Mouse (Mus musculus) CD8-positive naive resting alpha-beta T cell, adult 2 months (primary cell): ENCODE results near the gene Ttc41.
"Not testable (repeated sequence)": the region's sequence is repeated elsewhere in the genome, so short reads cannot be mapped to it uniquely, and the experiment has no call there.

ENCODE experiments used
- DNase-seq, 2 experiments: peaks; one replicate each; pipeline ENCODE4 v3.0.0; 2022; ENCODE audit warnings: low read depth in 2 of 2, low spot score in 2 of 2

Ttc41 gene

DNA sequence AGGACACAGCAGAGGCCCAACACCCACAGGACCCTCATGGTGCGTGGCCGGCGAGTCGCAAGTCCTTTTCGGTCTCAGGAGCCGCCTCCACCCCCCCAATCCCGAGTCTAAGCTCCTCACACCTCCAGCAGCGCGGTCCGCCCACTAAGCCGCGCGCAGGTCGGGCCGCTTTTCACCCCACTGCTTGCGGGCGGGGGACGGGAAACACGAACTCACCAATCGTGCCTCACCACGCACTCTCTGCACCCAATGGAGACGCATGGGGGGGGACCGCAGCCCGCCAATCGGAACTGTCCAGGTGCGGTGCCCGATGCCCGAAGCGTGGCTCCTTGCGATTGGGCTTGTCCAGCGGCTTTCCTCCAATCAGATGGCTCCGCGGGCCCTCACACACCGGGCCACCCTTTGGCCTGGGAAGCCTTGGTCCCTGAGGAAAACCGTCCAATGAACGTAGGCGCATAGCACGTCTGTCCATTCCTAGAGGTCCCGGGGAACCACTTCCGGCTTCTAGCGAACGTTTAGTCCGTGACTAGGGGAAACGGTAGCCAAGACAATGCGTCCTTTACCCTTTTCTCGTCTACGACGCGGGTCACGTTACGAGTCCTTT lies at the start of gene Ttc41, which contains the start of gene Hsp90b1:
Gene Ttc41 (plus strand): TSS at position 494 of the 604 bp plus-strand sequence.
Gene Hsp90b1 (minus strand): TSS at position 192 of the 604 bp plus-strand sequence.
- peak; percentile 97 for DNase-seq

DNA sequence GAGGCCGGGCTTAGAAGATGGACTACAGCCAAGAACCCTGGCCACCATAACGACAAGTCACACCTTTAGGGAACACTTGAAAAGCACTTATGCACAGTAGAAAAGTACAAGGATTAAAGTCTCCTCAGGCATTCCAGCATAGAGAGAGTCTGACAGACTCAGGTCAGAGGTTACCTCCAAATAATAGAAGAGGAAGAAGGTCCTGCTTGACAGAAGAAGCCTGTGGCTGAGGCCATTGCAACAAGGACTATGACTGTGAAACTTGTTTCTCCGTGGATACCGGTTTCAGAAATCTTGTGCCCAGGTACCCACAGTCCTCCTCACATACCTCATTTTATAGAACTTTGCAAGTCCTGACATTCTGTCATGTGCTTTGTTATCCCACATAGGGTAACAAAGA lies 35.1 kb upstream of the Ttc41 start:
- DNase-seq, result not testable (repeated sequence)

DNA sequence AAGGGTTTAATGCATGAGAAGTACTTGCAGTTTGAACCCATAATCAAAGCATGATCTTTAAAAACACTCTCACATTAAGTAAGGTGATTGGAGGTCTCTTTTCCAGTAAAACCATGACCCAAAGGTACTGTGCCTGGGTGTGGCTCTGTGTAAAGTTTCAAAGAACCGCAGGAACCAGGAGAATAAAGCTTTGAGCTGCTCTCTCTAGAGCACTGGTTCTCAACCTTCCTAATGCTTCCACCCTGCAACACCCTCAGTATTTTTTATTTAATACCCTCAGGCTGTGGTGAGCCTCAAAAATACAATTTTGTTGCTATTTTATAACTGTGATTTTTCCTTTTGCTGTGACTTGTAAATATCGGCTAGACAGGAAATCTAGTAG lies 20.8 kb upstream of the Ttc41 start:
- DNase-seq, result not testable (repeated sequence)

DNA sequence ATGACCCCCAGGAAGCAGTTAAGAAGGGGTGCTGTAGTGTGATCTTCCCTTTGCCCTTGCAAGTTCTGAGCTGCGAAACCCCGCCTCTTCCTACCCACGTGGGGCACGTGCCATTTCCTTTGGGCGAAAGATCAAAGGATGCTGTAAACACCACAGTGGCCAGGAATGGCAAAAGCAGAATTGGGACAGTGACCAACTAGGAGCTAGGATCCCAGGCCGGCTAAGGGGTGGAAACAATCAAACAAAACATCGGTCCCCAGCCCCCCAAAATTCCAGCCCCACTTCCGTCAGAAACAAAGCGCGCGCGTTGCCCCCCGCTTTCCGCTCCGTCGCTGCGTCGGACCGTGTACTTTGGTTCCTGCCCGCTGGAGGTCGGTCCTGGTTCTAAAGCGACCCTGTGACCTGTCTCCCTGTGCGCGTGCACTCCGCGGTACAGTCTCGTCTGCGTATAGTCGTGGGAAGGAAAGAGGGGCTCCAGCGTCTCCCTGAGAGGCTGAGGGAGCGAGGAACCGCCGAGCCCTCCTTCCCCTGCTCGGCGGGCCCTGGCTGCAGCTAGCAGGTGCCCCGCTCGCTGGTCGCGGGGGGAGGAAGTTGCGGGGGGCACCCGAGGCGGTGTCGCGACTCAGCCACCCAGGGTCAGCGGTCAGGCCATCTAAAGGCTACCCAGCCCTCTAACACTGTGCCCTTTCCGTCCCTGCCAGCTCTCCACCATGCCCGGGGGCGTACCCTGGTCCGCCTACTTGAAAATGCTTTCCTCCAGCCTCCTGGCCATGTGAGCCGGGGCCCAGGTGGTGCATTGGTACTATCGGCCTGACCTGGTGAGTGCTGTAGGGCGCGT lies 20.2 kb upstream of the Ttc41 start:
- DNase-seq, result peak; percentile 75 to 84

DNA sequence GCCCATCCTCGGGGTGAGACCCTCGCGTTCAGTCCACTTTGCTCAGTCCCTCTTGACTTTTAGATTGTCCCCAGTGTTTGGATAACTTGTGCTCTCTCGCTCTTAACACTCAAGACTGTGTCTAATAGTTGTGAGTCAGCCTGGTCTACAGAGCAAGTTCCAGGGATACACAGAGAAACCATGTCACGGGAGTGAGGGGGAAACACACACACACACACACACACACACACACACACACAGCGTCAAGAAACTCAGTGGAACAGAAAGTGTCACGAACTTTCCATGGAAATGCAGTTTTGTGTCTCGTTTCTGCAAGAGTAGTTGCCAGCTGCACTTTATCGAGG lies 19.6 kb upstream of the Ttc41 start:
- DNase-seq, result not testable (repeated sequence)

DNA sequence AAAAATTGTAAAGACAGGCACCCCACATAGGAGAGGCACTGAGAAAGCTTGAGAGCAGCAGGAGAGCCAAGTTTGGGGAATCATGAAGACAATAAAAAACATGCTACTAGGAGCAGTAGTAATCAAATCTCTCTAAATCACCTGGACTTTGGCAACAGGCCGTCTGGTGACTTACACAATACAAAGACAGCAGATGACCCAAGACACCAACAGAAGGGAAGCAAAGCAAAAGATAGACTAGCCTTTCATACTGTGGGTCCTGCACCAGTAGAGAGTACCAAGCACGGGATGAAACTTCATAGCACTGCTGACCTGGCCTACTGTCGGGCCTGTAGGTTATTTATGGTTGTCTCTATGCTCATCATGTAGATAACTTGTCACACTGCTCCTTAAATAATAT lies 5.4 kb upstream of the Ttc41 start:
- DNase-seq, result no peak

DNA sequence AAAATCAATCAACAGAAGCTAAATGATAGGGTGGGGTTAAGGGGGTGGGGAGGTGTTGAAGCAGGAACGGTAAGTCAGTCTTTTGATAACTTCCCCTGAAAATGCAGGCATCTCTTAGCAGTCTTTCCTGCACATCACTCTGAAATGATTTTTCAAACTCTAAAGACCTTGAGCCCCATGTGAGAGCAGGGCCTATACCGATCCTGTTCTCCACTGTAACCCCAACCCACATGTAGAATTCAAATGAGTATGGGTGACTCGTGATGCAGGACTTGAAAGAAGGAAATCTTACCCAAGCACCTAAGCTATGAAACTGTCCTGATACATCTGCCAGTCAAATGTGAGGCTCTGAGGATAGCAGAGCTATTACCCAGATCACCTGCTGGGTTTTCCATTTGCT lies 4.6 kb upstream of the Ttc41 start:
- no peak for DNase-seq

DNA sequence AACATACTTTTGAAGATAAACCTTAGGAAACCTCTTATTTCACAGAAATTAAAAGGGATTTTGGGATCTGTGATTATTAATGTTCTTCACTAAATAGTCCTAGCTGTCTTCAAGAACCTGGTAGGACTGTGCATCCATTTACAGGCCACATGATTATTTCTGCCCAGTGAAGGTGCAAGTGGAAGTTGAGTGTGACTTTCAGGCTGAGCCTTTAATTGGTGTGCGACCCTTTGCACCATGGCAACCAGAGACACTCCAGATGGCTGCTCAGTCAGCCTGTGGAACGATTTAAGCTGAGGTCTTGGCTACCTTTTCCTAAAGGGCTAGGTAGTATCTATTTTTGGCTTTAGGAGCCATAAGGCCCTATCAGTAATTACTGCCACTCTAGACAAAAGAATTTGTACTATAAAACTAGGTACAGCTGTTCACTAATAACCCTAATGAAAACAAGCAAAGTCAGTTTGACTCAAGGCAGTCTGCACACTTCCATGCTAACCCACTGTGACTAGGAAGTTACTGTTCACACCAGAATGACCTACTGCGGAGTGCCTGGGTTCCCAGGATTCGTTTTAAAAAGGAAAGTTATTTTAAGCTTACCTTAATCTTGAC lies 3.2 kb upstream of the Ttc41 start:
- DNase-seq, result no peak

DNA sequence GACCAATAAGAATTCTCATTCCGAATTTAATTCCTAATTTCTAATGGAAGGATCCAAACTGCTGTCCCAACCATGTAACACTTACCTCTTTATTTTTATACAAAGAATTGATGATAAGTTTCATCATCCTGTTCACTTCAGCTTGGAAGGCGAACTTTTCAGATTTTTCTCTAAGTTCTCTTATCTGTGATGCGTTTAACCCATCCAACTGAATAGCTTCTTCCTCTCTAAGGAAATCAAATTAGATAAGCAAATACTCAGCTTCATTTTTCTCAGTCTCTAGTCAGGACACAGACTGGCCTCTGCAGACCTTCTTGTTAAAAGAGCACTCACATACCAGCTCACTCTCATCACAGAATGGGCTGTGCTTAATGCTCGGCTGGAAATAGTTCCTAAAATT lies 2.2 kb upstream of the Ttc41 start:
- DNase-seq, result no peak

DNA sequence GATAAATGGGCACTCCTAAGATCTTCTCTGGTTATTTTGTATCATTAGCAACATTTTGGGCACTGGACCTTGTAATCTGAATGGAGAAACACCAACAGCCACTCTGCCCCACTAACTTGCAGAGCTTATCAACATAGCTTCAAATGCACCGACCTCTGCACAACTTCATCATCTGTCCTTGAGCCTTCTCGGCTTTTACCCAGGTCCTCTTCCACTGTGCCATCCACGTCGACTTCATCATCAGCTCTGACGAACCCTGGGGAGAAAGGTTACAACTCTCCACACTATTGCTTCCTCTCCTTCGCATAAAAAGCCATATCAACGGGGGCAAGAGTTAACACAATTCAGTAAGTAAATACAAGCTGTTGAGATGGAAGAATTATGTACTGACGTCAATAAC lies 1.5 kb upstream of the Ttc41 start:
- no peak for DNase-seq

DNA sequence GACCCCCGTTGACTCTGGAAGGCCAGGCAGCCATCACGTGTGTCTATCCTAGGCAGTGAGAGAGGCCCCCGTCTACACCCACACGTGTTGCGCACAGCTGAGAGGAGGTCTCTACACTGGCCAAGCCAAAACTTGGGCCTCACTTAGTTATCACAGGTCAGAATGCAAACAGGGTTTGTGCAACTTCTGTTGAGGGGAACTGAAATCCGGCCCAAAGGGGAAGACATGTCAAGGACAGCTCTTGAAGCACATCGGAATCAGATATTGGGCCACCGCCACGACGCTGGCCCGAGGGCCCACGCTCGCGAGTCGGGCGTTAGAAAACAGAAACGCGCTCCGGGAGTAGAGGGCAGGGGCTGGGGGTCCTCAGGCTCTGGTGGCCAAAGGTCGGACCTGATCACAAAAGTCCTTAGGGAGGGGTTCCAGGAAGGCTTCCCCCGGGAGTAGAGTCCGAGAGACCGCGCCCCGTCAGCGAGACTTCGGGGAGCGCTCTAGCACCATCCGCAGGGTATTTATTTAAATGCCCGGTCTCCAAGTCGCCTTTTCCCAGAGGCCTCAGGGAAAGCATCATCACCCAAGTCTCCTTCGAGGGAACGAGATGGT lies 921 bp upstream of the Ttc41 start:
- peak in 1 of 2 experiments; percentile 19 for DNase-seq

DNA sequence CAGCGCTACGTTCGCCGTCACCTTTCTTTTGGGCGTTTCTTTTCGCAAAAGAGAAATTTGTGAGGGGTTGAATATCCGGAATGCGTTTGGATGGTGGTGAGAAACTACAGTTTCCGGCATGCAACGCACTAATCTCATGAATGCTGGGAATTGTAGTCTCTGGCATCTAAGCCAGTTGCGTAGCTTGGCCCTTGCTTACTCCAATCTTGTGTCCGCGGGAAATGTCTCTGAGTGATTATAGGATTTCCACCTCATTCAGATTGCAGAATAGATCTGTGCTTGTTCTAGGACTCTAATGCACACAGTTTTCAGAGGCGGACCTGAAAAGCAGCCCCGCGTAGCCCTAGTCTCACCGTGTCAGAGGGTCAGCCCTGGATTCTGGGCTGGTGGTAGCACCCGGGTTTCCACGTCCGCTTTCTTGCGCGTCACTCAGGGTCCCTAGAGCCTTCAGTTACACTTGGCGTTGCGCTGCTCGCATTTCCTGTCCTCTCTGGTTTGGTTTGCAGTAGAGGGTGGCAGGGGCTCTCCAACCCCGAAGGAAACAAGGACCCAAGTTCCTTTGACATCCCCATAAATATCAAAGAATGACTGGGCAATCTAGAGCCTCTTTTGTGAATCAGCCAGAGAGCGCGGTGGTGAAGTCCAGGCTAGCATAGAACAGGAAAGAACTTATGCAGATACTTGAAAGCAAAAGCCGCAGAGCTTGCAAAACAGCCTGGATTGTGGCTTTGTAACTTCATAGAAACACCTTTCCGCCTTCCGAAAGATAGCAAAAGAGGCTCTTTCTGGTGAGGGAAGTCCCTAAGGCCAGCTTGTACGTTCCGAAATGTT lies 526 bp downstream of the Ttc41 start:
- peak; percentile 62 to 78 for DNase-seq

DNA sequence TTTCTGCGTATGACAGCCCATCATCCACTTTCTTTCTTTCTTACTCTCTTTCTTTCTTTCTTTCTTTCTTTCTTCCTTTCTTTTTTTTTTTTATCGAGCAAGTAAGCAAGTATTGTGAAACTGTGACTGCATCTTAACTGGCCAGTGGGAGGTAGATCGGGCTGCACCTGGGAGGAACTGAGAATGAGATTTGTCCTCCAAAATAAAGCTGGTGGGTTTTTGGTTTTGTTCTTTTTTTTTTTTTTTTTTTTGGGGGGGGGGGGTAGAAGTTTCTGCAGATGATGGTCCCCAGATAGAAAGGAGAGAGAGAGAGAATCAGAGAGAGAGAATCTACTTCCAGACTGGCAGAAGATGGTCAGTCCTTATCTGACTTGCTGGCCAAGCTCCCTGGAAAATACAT lies 1.5 kb downstream of the Ttc41 start:
- DNase-seq, result no peak

DNA sequence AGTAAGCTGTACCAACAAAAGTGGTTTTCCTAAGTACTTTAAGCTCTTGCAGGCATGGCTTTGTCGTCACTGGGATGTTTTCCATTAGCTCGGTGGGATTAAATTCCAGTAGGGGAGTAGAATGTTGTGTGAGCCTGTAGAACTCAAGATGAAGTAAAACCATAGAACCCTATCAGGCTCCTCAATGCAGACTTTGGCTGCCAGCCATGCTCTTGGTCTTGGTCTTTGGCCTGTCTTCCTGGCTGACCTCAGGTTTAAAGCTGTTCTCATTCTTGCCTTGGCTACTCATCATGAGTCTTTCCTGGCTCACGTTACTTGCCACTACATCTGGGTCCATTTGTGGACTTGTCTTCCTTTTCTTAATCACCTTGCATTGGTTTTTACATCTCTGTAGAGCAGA lies 6.5 kb downstream of the Ttc41 start:
- DNase-seq, result no peak

DNA sequence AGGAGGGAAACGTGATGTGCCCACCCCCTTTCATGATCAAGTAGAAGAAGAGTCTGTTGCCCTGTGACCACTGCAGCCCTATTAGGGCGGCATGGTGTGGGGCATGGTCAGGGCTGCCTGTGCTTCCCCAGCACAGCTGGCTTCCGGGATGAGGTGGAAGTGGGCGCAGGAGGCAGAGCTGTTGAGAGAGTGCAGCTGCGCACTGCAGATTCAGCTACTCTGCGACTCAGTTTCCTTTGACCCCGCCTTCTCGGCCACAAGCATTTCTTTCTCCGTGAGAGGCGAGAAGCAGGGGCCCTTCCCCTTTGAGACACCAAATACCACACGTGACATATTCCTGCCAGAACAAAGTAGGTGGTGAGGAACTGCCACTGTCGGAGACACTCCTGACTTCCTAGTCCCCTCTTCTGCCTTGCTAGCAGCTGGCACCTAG lies 22.0 kb downstream of the Ttc41 start:
- peak; percentile 57 to 59 for DNase-seq

DNA sequence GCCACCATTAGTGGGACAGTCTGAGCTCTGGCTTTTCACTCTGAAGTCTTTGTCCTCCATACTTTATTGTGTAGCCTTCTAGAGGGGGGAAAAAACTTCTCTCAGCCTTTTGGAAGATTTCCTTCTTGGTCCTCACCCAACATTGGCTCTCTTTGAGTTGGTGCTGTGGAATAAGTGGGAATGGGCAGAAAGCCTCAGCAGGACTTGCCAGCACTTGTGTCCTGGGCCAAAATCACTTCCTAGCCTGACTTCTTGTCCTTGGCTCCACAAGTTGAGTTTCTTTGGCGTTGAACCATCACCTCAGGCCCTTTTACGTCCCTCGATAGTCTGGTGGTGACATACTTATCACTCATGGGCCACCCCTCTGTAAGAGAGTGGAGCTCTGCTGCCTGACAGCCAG lies 22.6 kb downstream of the Ttc41 start:
- DNase-seq, result no peak

DNA sequence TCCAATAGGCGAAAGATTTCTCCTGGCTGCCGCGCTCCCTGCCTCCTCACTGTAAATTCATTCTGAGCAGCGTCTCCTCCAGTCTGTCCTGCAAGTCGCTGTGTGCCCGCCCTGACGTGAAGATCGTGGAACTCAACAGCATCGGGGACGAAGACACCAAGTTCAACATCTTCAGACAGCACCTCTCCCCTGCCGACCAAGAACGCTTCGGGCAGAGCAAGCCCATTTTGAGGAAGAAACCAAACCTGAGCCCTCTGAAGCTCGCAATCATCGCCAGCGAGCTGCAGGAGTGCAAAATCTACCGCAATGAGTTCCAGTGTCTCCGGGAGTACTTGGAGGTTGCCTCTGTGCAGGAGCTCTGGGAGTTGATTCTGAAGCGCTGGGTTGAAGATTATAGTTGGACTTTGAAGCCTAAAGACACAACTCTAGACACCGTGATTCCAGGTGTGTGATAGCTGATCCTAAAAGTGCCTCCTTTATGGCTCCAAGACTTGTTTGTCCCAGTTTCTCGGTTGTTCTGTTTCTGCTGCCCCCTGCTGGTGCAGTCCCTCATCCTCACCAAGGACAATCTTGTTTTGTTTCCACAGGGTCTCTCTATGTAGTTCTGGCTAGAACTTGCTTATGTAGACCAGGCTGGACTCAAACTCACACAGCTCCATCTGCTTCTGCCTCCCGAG lies 25.4 kb downstream of the Ttc41 start:
- peak; percentile 80 to 85 for DNase-seq

DNA sequence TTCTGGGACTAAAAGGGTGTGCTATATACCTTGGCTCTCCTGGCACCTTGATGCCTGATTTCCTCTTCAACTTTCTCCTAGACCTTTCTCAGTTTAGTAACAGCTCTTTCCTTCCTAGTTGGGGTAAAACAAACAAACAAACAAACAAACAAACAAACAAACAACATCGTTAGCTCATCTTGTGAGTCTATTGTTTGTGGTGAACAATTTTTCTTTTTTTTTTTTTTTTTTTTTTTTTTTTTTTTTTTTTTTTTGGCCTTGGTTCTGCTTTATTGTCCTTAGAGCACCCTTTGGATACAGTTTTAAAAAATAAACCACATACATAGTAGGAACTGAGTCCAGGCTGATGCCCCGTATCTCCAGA lies 25.9 kb downstream of the Ttc41 start:
- no peak for DNase-seq

DNA sequence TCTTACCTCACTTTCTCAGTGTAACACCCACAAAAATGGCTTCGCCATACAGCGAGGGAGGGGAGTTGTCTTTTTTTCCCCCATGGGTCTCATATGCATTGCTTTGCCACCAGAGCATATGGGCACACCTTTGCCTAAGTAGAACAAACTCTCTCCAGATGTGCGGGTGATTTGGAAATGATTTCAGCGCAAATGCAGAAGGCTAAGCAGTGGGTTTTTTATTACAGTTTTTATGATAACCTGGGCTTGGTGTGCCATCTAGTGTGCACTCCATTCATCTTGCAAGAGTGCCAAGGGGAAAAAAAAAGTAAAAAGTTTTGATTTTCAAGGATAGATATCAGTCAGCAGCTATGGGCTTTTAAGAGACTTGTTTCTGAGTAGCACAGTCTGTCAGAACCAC lies 29.4 kb downstream of the Ttc41 start:
- DNase-seq, result no peak

DNA sequence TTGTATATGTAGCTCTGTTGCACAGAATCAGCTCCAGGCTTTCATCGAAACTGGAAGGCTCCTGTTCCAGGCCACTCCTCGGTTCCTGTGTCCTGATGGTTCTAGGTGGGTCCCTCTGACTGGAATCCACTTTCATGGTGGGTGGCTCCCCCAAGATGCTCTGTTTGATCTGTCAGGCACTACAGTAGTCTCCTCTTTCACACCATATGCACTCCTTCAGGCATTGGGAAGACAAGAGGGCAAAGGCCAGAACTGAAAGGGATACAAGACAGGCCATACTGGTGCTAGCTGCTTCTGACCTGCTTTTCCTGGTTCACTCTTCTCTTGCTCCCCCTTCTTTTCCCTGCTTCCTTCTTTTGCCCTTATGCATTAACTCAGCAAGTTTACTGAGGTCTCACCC lies 37.3 kb downstream of the Ttc41 start:
- DNase-seq, result no peak

DNA sequence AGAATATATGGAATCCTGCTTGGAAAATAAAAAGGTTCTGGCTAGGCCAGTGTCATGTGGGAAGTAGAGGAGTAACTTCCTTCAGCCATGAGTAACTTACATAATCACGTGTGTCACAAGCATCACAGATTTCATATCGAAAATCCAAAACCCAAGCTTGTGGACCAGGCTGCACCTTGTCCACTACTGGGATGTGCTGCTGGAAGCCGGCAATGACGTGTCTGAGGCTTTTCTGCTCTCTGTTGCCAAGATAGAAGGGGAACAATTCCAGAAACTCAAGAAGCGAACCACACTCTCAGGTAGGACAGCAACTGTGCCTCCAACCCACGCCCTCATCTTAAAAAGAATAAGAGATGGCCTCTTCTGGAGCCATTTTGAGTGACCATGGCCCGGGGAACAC lies 38.7 kb downstream of the Ttc41 start:
- no peak for DNase-seq
